Mouse (Mus musculus): Measurements from ENCODE around the gene Nup93.

- TF ChIP-seq MYOD1 (IDR thresholded peaks at IDR 0.05; ENCODE audit: control insufficient read depth, insufficient read length, low read depth), result no peak
- TF ChIP-seq CTCF (IDR thresholded peaks at IDR 0.05; ENCODE audit: control insufficient read depth, insufficient read depth, insufficient read length), result no peak
- TF ChIP-seq CEBPB (IDR thresholded peaks at IDR 0.05; ENCODE audit: low read depth), result no peak
These were observed 34.4 kb upstream of the Nup93 start for GRCm38 (mm10) chr8:94179713-94180560.
